Mouse (Mus musculus) intestine, embryonic 15.5 days (tissue): ENCODE results near the gene Fhod1. TPM values are rescaled to one million over a fixed set of nuclear protein-coding genes. Genes with fewer than 3 reads are reported as not detected.

Source experiments
- ATAC-seq: fragments of 200-750 bp; cut with Nextera tagmentation; 2 replicates; pipeline ENCODE4 v1.8.0; 2017; ENCODE audit warnings: moderate TSS enrichment, moderate library complexity
- H3K27ac ChIP-seq: fragments of 300-500 bp; sonication (generic); 2 replicates; pipeline ENCODE4 v1.5.1; 2015; ENCODE audit warnings: mild to moderate bottlenecking, inconsistent platforms
- H3K27me3 ChIP-seq: fragments of 300-500 bp; sonication (generic); replicated peaks from 2 replicates; pipeline ENCODE4 v1.6.1; 2015; ENCODE audit warnings: inconsistent platforms
- H3K36me3 ChIP-seq: fragments of 300-500 bp; sonication (generic); 2 replicates; pipeline ENCODE4 v1.6.1; 2015; ENCODE audit warnings: inconsistent platforms
- H3K4me1 ChIP-seq: fragments of 300-500 bp; sonication (generic); replicated peaks from 2 replicates; pipeline ENCODE4 v1.6.1; 2015; ENCODE audit warnings: inconsistent platforms
- H3K4me2 ChIP-seq: fragments of 300-500 bp; sonication (generic); replicated peaks from 2 replicates; pipeline ENCODE4 v1.6.1; 2015; ENCODE audit warnings: mild to moderate bottlenecking, inconsistent platforms
- H3K4me3 ChIP-seq: fragments of 300-500 bp; sonication (generic); replicated peaks from 2 replicates; pipeline ENCODE4 v1.5.1; 2015; ENCODE audit warnings: inconsistent platforms
- H3K9ac ChIP-seq: fragments of 300-500 bp; sonication (generic); 2 replicates; pipeline ENCODE4 v1.6.1; 2015; ENCODE audit warnings: inconsistent platforms
- H3K9me3 ChIP-seq: fragments of 300-500 bp; sonication (generic); 2 replicates; pipeline ENCODE4 v1.6.1; 2016; ENCODE audit warnings: inconsistent platforms
- WGBS: fragments of 180-500 bp; shearing (Covaris S2); methylation state at CpG from one replicate; pipeline ENCODE4 v1.1.7; 2015; 5-methylcytosine and 5-hydroxymethylcytosine counted together
- polyA plus RNA-seq: library from polyadenylated mRNA; unstranded; fragments of >200 nt; fragmentation: Nextera tagmentation; extraction: Ambion mirVana; gene quantifications from 2 replicates; pipeline ENCODE4 v1.2.1, GENCODE M21; 2015

Gene Fhod1
- polyA plus RNA-seq, 1 experiment from 2014 or later = 1.3 TPM

DNA sequence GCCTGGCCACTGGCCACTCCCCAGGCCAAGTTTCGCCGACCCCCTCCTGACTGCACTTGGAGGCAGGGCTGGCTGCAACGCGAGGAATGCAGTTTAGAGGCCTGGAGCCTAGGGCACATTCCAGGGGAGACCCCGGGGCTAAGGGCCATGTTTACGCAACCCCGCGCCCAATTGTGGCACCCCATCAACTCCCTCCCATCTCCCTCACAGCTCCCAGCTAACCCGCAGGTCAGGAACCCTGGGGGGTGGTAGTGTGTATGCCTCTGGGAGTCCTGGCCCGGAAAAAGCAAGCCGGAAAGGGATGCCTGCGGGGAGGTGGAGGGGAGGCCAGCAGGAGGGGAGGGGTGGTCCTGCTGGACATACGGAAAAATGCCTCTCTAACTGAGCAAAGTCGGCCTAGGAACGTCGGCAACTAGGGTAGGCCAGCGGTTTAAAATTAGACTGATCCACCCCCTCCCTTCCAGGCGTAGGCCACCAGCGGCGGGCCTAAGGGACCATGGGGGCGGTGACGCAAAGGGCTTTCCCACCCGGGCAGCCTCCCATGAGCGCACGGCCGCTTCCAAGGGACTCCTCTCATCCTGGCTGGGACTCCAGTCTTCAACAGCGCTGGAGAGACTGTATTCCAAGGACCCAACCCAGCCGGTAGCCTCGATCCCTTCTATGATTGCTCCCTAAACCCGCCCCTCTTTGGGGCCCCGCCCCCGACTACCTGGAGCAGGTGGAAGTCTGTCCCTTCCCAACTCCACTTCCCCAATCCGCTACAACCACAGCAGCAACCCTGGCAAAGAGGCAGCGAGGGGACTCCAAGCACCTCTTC, 934 bp downstream of the Fhod1 start:
- H3K4me2 ChIP-seq = peak overlapping the region; percentile 98
- H3K4me1 ChIP-seq = peaks cover 40% of the 10 kb centered on the region
- H3K9ac ChIP-seq = peak overlapping the region; percentile 66
- H3K9me3 ChIP-seq = no peaks in the 10 kb centered on the region
- WGBS = 1% methylated on average over 34 of the region's 34 CpGs
- no peaks in the 10 kb centered on the region for H3K36me3 ChIP-seq
- peaks cover 10% of the 10 kb centered on the region; the same call in 1 of the 2 replicates for H3K27me3 ChIP-seq
- peak; percentile 65 for ATAC-seq
- peak overlapping the region; percentile 92 for H3K27ac ChIP-seq
- H3K4me3 ChIP-seq = peak overlapping the region; percentile 74

DNA sequence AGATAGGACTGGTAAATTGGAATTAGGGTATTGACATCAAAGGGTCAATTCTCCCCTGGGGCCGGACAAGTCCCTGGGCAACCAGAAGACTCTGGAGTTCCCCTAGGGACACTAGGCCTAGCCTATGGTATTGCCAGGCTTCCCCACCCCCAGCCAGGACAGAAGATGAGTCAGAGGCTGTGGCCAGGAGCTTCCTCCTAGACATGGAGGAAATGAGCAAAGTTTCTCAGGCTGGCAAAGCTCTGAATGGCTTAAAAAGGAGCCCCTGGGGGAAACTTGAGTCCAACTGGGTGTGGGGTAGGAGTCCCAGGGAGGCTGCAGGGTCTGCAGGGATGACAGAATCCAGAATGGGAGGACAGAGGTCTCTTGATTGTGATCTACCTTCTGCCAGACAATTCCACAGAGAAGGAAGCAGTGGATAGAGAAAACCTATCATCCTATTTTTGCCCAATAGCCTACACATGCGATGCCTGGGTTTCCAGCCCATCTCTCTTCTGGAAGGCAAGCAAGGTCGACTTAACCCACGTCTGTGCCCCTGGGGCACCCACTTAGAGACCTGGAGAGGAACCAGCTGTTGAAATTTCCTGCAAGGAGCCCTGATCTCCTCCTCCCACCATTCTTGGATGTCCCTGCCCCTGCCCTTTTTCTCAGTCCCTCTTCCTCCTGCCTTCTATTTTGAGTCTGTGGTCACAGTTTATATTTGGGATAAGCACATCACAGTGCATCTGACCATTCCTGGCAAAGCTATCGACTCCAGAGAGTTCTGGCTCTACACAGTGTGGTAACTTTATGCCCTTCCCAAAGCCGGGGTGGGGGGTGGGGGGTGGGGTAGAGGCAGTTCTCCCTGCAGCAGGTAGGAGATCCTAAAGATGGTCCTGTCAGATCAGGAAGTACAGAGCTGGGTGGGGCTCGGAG, 2.4 kb downstream of the Fhod1 start:
- Histone ChIP-seq H3K36me3 (no peaks in the 10 kb centered on the region), H3K27ac (peak overlapping the region; percentile 40; the same call in 1 of the 2 replicates), H3K9ac (0 out of 2 replicates have a peak overlapping the region, but pooled peaks have one; percentile 8), H3K27me3 (peaks cover 9% of the 10 kb centered on the region; the same call in 1 of the 2 replicates), H3K4me3 (no peak overlapping the region), H3K4me2 (peak overlapping the region; percentile 98), H3K9me3 (no peaks in the 10 kb centered on the region), H3K4me1 (peaks cover 53% of the 10 kb centered on the region)
- no peak for ATAC-seq
- WGBS = 44% methylated on average over 7 of the region's 7 CpGs

DNA sequence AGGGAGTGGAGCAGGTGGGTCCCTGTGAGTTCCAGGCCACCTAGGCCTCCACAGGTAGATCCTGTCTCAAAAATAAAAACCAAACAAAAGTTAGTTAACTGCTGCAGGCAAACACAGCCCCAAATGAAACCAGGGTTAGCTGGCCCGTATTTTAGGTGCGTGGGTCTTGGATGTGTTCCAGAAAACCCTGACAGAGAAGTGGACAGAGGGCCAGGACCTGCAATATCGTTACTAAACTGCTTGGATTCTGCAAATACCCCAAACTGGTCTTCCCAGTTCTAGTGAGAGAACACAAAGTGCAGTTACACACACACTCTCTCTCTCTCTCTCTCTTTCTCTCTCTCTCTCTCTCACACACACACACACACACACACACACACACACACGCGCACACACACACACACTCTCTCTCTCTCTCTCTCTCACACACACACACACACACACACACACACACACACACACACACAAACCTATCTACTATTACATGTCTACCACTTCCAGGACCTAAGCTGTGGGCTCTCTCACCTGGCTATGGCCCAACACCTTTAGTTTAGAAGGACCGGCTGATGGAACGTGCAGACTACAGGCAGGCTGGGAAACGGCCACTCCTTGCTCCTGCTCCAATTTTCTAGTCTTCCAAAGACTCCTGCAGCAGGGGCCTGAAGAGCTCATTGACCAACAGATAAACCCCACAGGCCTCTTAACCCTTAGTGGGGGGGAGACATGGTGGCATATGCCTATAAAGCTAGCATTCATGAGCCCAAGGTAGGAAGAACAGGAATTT, 3.8 kb downstream of the Fhod1 start:
- Histone ChIP-seq H3K4me3 (no peak overlapping the region), H3K4me2 (no peak overlapping the region), H3K4me1 (peaks cover 50% of the 10 kb centered on the region), H3K27ac (no peak overlapping the region; the same call in 1 of the 2 replicates), H3K36me3 (no peaks in the 10 kb centered on the region), H3K9me3 (no peaks in the 10 kb centered on the region), H3K9ac (no peak overlapping the region), H3K27me3 (0 out of 2 replicates have a peak, but pooled peaks cover 6% of the 10 kb centered on the region)
- ATAC-seq = no peak
- WGBS = 47% methylated on average over 8 of the region's 8 CpGs

- no peaks in the 10 kb centered on the region for H3K27me3 ChIP-seq
- no peaks in the 10 kb centered on the region for H3K36me3 ChIP-seq
- 58% methylated on average over 4 of the region's 4 CpGs for WGBS
- H3K27ac ChIP-seq = no peak overlapping the region
- H3K4me3 ChIP-seq = no peak overlapping the region
- H3K9me3 ChIP-seq = no peaks in the 10 kb centered on the region
- no peak overlapping the region for H3K4me2 ChIP-seq
- no peak overlapping the region for H3K9ac ChIP-seq
- peaks cover 50% of the 10 kb centered on the region for H3K4me1 ChIP-seq
- ATAC-seq = no peak
Observed at GRCm38 (mm10) chr8:105342768-105343167, 5.0 kb downstream of the Fhod1 start.

GRCm38 (mm10) chr8:105341399-105341798, 6.4 kb downstream of the Fhod1 start:
- Histone ChIP-seq H3K4me1 (peaks cover 42% of the 10 kb centered on the region), H3K27ac (peak overlapping the region; percentile 54), H3K4me3 (no peak overlapping the region), H3K9ac (no peak overlapping the region), H3K9me3 (no peaks in the 10 kb centered on the region), H3K36me3 (peaks cover 5% of the 10 kb centered on the region; the same call in 1 of the 2 replicates), H3K4me2 (peak overlapping the region; percentile 5; the same call in 1 of the 2 replicates), H3K27me3 (no peaks in the 10 kb centered on the region)
- ATAC-seq = no peak
- 43% methylated on average over 8 of the region's 8 CpGs for WGBS

DNA sequence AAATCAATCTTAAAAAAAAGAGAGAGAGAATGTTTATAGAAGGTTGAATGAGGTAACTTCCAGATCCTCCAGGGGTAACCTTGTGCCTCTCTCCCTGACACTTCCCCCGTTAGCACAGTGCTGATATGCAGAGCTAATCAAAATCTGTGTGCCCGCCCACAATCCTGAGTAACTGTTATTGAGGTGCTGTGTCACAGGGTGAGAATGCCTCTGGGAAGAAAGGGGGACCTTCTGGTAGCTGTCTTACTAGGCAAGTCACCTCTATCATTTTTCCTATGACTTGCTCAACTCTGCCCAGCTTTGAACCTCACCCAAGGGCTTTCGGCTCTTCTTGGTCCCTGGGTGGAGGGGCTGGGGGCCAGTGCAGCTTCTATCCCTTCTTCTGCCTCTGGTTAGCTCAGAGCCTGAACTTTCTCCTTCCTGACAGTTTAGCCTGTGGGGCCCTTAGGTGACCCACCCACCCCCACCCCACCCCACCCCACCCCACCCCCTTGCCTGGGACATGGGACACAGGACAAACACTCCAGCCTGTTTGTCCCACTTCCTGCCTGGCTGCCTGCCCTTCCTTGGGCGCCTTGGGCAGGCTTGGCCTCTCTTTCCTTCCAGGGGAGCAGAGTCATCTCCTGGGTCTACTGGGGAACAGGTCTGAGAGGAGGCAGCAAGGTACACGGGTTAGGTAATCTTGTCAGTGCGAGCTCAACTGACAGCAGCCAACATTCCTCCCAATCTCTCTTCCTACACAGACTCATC, 7.7 kb downstream of the Fhod1 start:
- Histone ChIP-seq H3K4me2 (no peak overlapping the region), H3K9me3 (no peaks in the 10 kb centered on the region), H3K9ac (no peak overlapping the region), H3K4me1 (peaks cover 29% of the 10 kb centered on the region), H3K27me3 (no peaks in the 10 kb centered on the region), H3K36me3 (peaks cover 14% of the 10 kb centered on the region; the same call in 1 of the 2 replicates), H3K27ac (0 out of 2 replicates have a peak overlapping the region, but pooled peaks have one; percentile 54), H3K4me3 (no peak overlapping the region)
- ATAC-seq = peak; percentile 50
- 57% methylated on average over 6 of the region's 6 CpGs for WGBS

DNA sequence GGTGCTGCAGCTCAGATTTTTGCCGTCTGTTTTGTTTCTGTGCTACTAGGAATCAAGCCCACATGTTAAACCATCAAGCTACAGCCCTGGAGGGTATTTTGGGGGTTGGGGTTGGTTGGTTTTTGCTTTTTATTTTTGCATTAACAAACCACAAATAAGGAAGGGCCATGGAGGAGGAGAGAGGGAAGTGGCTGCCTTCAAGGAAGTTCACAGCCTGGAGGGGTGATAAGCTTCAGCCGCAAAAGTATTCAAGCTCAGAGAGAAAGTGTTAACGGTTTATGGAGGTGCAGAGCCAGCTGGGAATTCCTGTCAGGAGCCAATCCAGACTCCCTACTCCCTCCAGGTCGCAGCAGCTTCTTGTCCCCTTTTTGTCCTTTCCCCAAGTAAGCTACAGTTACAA, 8.8 kb downstream of the Fhod1 start:
- Histone ChIP-seq H3K9ac (no peak overlapping the region), H3K36me3 (peaks cover 23% of the 10 kb centered on the region), H3K4me1 (peaks cover 20% of the 10 kb centered on the region), H3K4me2 (no peak overlapping the region), H3K9me3 (no peaks in the 10 kb centered on the region), H3K27ac (no peak overlapping the region), H3K27me3 (no peaks in the 10 kb centered on the region), H3K4me3 (no peak overlapping the region)
- ATAC-seq = no peak
- 36% methylated on average over 4 of the region's 4 CpGs for WGBS

GRCm38 (mm10) chr8:105336373-105337130, 11.2 kb downstream of the Fhod1 start:
- H3K4me2 ChIP-seq = no peak overlapping the region
- H3K9ac ChIP-seq = no peak overlapping the region
- no peak overlapping the region for H3K27ac ChIP-seq
- ATAC-seq = no peak
- 64% methylated on average over 32 of the region's 32 CpGs for WGBS
- no peaks in the 10 kb centered on the region for H3K27me3 ChIP-seq
- peaks cover 25% of the 10 kb centered on the region for H3K4me1 ChIP-seq
- no peaks in the 10 kb centered on the region for H3K9me3 ChIP-seq
- no peak overlapping the region for H3K4me3 ChIP-seq
- H3K36me3 ChIP-seq = peaks cover 32% of the 10 kb centered on the region

DNA sequence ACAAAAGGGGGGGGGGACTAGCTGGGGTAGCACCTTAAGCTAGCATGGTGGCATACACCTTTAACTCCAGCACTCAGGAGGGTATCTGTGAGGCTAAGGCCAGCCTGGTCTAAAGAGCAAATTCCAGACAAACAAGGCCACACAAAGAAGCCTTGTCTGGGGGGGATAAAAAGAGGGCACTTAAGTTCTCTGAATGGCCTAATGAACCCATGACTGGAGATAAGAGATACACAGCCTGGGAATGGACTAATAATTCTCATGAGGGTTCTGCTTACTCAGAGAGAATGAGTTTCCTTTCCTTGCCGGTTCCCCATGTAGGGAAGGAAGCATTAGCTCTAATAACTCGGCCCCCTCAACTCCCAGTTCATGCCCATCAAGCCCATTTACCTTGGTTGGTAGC, 15.2 kb downstream of the Fhod1 start:
- H3K4me3 ChIP-seq = no peak overlapping the region
- WGBS = 32% methylated on average over 2 of the region's 2 CpGs

GRCm38 (mm10) chr8:105331931-105332330, 15.8 kb downstream of the Fhod1 start:
- no peak overlapping the region for H3K4me3 ChIP-seq
- H3K36me3 ChIP-seq = peaks cover 67% of the 10 kb centered on the region
- H3K27me3 ChIP-seq = no peaks in the 10 kb centered on the region
- ATAC-seq = no peak
- H3K9me3 ChIP-seq = no peaks in the 10 kb centered on the region
- H3K4me2 ChIP-seq = no peak overlapping the region
- no peak overlapping the region for H3K27ac ChIP-seq
- WGBS = 94% methylated on average over 9 of the region's 9 CpGs
- peaks cover 19% of the 10 kb centered on the region for H3K4me1 ChIP-seq
- no peak overlapping the region for H3K9ac ChIP-seq

More for the DNA sequence above, 15.2 kb downstream of the Fhod1 start:
- Histone ChIP-seq H3K9me3 (no peaks in the 10 kb centered on the region), H3K27ac (peak overlapping the region; percentile 71), H3K27me3 (no peaks in the 10 kb centered on the region), H3K4me1 (peaks cover 14% of the 10 kb centered on the region), H3K36me3 (peaks cover 67% of the 10 kb centered on the region), H3K9ac (no peak overlapping the region), H3K4me2 (no peak overlapping the region)
- peak; percentile 83 for ATAC-seq
